ENCODE assay signal across 20 mouse cellular contexts in the genomic region with DNA sequence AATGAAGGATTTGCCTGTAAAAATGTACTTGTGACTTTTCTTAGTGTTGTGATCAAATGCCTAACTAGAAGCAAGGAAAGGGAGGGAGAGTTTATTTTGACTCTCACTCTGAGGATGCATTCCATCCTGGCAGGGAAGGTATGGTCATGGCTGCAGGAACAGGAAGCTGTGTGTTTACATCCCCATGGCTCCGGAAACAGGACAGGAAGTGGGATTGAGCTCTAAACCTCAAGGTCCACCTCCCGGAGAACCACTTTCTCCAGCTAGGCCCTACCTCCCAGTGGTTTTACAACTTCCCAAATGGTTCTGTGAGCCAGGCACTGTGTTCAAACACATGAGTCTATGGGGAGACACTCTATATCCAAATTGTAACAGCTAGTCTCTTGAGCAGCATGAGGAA. TPM values are rescaled to one million over a fixed set of nuclear protein-coding genes. Genes with fewer than 3 reads are reported as not detected.
DNase-seq lines count a peak whose midpoint lies in the region; ATAC-seq and TF ChIP-seq lines count a peak whose summit lies in the region.
"Had no signal": no experiment of that assay in that cellular context is flagged by ENCODE, and none has a peak within 500 bp of the region (broad histone marks: within the 10 kb centered on the region; RNA-seq: fewer than 3 reads in every experiment).

No protein-coding gene starts in this region.

- H3K4me3 ChIP-seq in gastrocnemius, adult 2 months: no peak overlapping the region
- H3K4me3 ChIP-seq: embryonic facial prominence, embryonic 12.5 days; forebrain, embryonic 12.5 days; heart, embryonic 10.5 days; heart, embryonic 15.5 days had no signal

- intact Hi-C loops in gastrocnemius, adult 2 months (cut with DNase I): no loop called here

- DNase-seq in gastrocnemius, adult 2 months: no peak
- no peak for DNase-seq in gastrocnemius, adult 8-10 months (ENCODE audit: low spot score in 2 of 2)
- DNase-seq in CD4-positive helper T cell, adult 2 months (ENCODE audit: low read depth, low spot score): peak; percentile 11
- DNase-seq in naive thymus-derived CD4-positive, alpha-beta T cell, adult 2 months (ENCODE audit: low read depth): peak; percentile 12
- DNase-seq in right cerebral cortex, adult 2 months (ENCODE audit: low spot score in 2 of 2): no peak
- no peak for DNase-seq in left cerebral cortex, adult 9 months (ENCODE audit: low spot score in 2 of 2)
- DNase-seq: adrenal gland, adult 8-10 months; adrenal gland, postnatal 36 days; cerebellum, postnatal 25 days; forebrain, postnatal 0 days; gastrocnemius, postnatal 10 days; heart, postnatal 14 days; kidney, adult 8-10 months had no signal

- TF ChIP-seq CTCF in gastrocnemius, adult 2 months (IDR thresholded peaks at IDR 0.05): no peak

- peak; percentile 69 for ATAC-seq in granulocyte monocyte progenitor cell, adult 5-6 weeks (replicated peaks; ENCODE audit: poor library complexity, severe bottlenecking)
- ATAC-seq: forebrain, postnatal 0 days; intestine, embryonic 16.5 days had no signal

- peak overlapping the region; percentile 21; the same call in 1 of the 2 replicates for H3K27ac ChIP-seq in gastrocnemius, adult 2 months
- H3K27ac ChIP-seq: embryonic facial prominence, embryonic 12.5 days; forebrain, embryonic 12.5 days; heart, embryonic 10.5 days; heart, embryonic 15.5 days; hindbrain, embryonic 14.5 days had no signal

RNA-seq across cellular contexts. Expression of a gene that starts 22.8 kb away (rescaled TPM):
- total RNA-seq in gastrocnemius, adult 2 months (2021): 1 to 10 TPM; 1.3 to 1.9 TPM
- 1 to 10 TPM in 2 of 4 experiments, under 1 TPM in 2; 0.82 to 2.8 (median 1.4) TPM for total RNA-seq in gastrocnemius, adult 8-10 months (2022)
- 0.84 and 4.0 TPM in 2 replicates for total RNA-seq in granulocyte monocyte progenitor cell, adult 5-6 weeks (2014; fragmentation: Nextera tagmentation)
- total RNA-seq in granulocyte monocyte progenitor cell, adult 5-6 weeks (2017): 0.13 and 2.0 TPM in 2 replicates

Comparison
In these comparisons a context has a peak if more than half of its experiments do, and no peak if none do; other contexts are left out.
1. DNase-seq: peak in CD4-positive helper T cell, adult 2 months (single experiment) and naive thymus-derived CD4-positive, alpha-beta T cell, adult 2 months (single experiment); none in gastrocnemius, adult 2 months (single experiment), gastrocnemius, adult 8-10 months (0 of 2), right cerebral cortex, adult 2 months (0 of 2) and left cerebral cortex, adult 9 months (0 of 2).